Mouse (Mus musculus): ENCODE results near the gene Abr.

The Abr gene

GRCm38 (mm10) chr11:76458730-76459129, 163.4 kb downstream of the Abr start:
- peak; percentile 23 to 42 for DNase-seq (ENCODE audit: low spot score in 2 of 2)

GRCm38 (mm10) chr11:76456897-76457296, 165.2 kb downstream of the Abr start:
- peak; percentile 48 to 52 for DNase-seq (ENCODE audit: low spot score in 2 of 2)

GRCm38 (mm10) chr11:76456233-76456632, 165.9 kb downstream of the Abr start:
- DNase-seq (ENCODE audit: low spot score in 2 of 2): peak; percentile 77 to 81

- peak in 1 of 2 experiments; percentile 43 for DNase-seq (ENCODE audit: low spot score in 2 of 2)
Observed at GRCm38 (mm10) chr11:76454492-76454891, 167.6 kb downstream of the Abr start.

- DNase-seq (ENCODE audit: low spot score in 2 of 2): no peak
Observed at GRCm38 (mm10) chr11:76450202-76450561, 171.9 kb downstream of the Abr start.

GRCm38 (mm10) chr11:76449520-76450201, 172.5 kb downstream of the Abr start:
- no peak for DNase-seq (ENCODE audit: low spot score in 2 of 2)

- DNase-seq (ENCODE audit: low spot score in 2 of 2): no peak
Observed at GRCm38 (mm10) chr11:76446251-76446650, 175.9 kb downstream of the Abr start.

- DNase-seq (ENCODE audit: low spot score in 2 of 2): no peak
Observed at GRCm38 (mm10) chr11:76445459-76445858, 176.7 kb downstream of the Abr start.

- no peak for DNase-seq (ENCODE audit: low spot score in 2 of 2)
Observed at GRCm38 (mm10) chr11:76439666-76440065, 182.4 kb downstream of the Abr start.

- no peak for DNase-seq (ENCODE audit: low spot score in 2 of 2)
Observed at GRCm38 (mm10) chr11:76436864-76437437, 185.2 kb downstream of the Abr start.

- DNase-seq (ENCODE audit: low spot score in 2 of 2): no peak
Observed at GRCm38 (mm10) chr11:76436009-76436408, 186.1 kb downstream of the Abr start.

GRCm38 (mm10) chr11:76429966-76430631, 192.0 kb downstream of the Abr start:
- no peak for DNase-seq (ENCODE audit: low spot score in 2 of 2)

- no peak for DNase-seq (ENCODE audit: low spot score in 2 of 2)
Observed at GRCm38 (mm10) chr11:76429556-76429955, 192.6 kb downstream of the Abr start.

- DNase-seq (ENCODE audit: low spot score in 2 of 2): no peak
Observed at GRCm38 (mm10) chr11:76429046-76429445, 193.1 kb downstream of the Abr start.

- no peak for DNase-seq (ENCODE audit: low spot score in 2 of 2)
Observed at GRCm38 (mm10) chr11:76427781-76428180, 194.3 kb downstream of the Abr start.

- DNase-seq (ENCODE audit: low spot score in 2 of 2): no peak
Observed at GRCm38 (mm10) chr11:76425749-76426148, 196.4 kb downstream of the Abr start.

- DNase-seq (ENCODE audit: low spot score in 2 of 2): no peak
Observed at GRCm38 (mm10) chr11:76420896-76421295, 201.2 kb downstream of the Abr start.

- DNase-seq (ENCODE audit: low spot score in 2 of 2): peak; percentile 21 to 39
Observed at GRCm38 (mm10) chr11:76419179-76419578, 202.9 kb downstream of the Abr start.

- no peak for DNase-seq (ENCODE audit: low spot score in 2 of 2)
Observed at GRCm38 (mm10) chr11:76418423-76418822, 203.7 kb downstream of the Abr start.

GRCm38 (mm10) chr11:76415985-76416384, 206.1 kb downstream of the Abr start:
- no peak for DNase-seq (ENCODE audit: low spot score in 2 of 2)

GRCm38 (mm10) chr11:76415001-76415400, 207.1 kb downstream of the Abr start:
- no peak for DNase-seq (ENCODE audit: low spot score in 2 of 2)

GRCm38 (mm10) chr11:76413202-76413601, 208.9 kb downstream of the Abr start:
- no peak for DNase-seq (ENCODE audit: low spot score in 2 of 2)

GRCm38 (mm10) chr11:76410826-76411225, 211.3 kb downstream of the Abr start:
- DNase-seq (ENCODE audit: low spot score in 2 of 2): peak; percentile 36 to 51

Measured in spleen, postnatal 36 days (tissue).